Mouse (Mus musculus): ENCODE data around the gene Zdhhc5.

- TF ChIP-seq CHD2 (IDR thresholded peaks at IDR 0.05; ENCODE audit: low read length) (no peak), MXI1 (IDR thresholded peaks at IDR 0.05; ENCODE audit: low read depth, low read length) (no peak), POLR2A (IDR thresholded peaks at IDR 0.05; ENCODE audit: low read depth, low read length) (no peak), CTCF (conservative IDR thresholded peaks at IDR 0.05 in 1 of 2, IDR thresholded peaks at IDR 0.05 in 1 of 2; ENCODE audit: low read depth in 2 of 2, low read length in 2 of 2) (no peak), HCFC1 (IDR thresholded peaks at IDR 0.05; ENCODE audit: low read depth, low read length) (no peak), KAT2A (IDR thresholded peaks at IDR 0.05; ENCODE audit: insufficient replicate concordance, low read length) (no peak), ZKSCAN1 (IDR thresholded peaks at IDR 0.05; ENCODE audit: borderline replicate concordance, low read depth, low read length) (no peak), NRF1 (IDR thresholded peaks at IDR 0.05; ENCODE audit: low read depth, low read length) (no peak), PAX5 (IDR thresholded peaks at IDR 0.05; ENCODE audit: low read length) (no peak), USF2 (conservative IDR thresholded peaks at IDR 0.05; ENCODE audit: low read depth, low read length) (no peak)
These were observed 56.2 kb downstream of the Zdhhc5 start, which contains the start of gene Btbd18 for GRCm38 (mm10) chr2:84658806-84659205.

Measured in CH12.LX (cell line).